Mouse (Mus musculus) spleen, adult 2 months (tissue): ENCODE data around the gene Snx22. TPM values are rescaled to one million over a fixed set of nuclear protein-coding genes. Genes with fewer than 3 reads are reported as not detected.

Experiments used
- DNase-seq, 2 experiments: peaks; one replicate each; pipeline versions ENCODE4 v3.0.0 to v3.0.0-alpha.2; 2012 to 2021; ENCODE audit warnings: low spot score in 2 of 2, low read depth in 1 of 2
- H3K27ac ChIP-seq: fragments of 200-500 bp; 2 replicates; pipeline ENCODE4 v1.5.1; 2012; ENCODE audit warnings: low read length, inconsistent platforms; ENCODE audit not compliant: insufficient read depth
- H3K27me3 ChIP-seq: fragments of 200-500 bp; 2 replicates; pipeline ENCODE4 v1.6.1; 2012; ENCODE audit warnings: mild to moderate bottlenecking, moderate library complexity, low read length, inconsistent platforms; ENCODE audit not compliant: control insufficient read depth, insufficient read depth
- H3K36me3 ChIP-seq: fragments of 200-500 bp; 2 replicates; pipeline ENCODE4 v1.6.1; 2012; ENCODE audit warnings: mild to moderate bottlenecking, low read length, inconsistent platforms; ENCODE audit not compliant: control insufficient read depth, insufficient read depth
- H3K4me1 ChIP-seq: fragments of 200-500 bp; 2 replicates; pipeline ENCODE4 v1.6.1; 2011; ENCODE audit warnings: inconsistent platforms; ENCODE audit not compliant: control insufficient read depth, insufficient read depth, insufficient read length
- H3K4me3 ChIP-seq: fragments of 200-500 bp; 2 replicates; pipeline ENCODE4 v1.5.1; 2011; ENCODE audit warnings: mild to moderate bottlenecking, inconsistent platforms; ENCODE audit not compliant: insufficient read depth, insufficient read length; ENCODE audit errors: extremely low read depth
- CTCF ChIP-seq: fragments of 200-500 bp; IDR thresholded peaks from 2 replicates; pipeline ENCODE4 v1.5.1; 2011; ENCODE audit warnings: mild to moderate bottlenecking, inconsistent platforms; ENCODE audit not compliant: insufficient read depth, insufficient read length, insufficient replicate concordance; ENCODE audit errors: extremely low read depth
- POLR2A ChIP-seq: fragments of 200-500 bp; IDR thresholded peaks from 2 replicates; pipeline ENCODE4 v1.6.1; 2011; ENCODE audit warnings: low read depth, low read length, inconsistent platforms
- WGBS: fragments of 180-500 bp; shearing (Covaris S2); methylation state at CpG from one replicate; pipeline ENCODE4 v1.1.7; 2018; 5-methylcytosine and 5-hydroxymethylcytosine counted together
- polyA plus RNA-seq: library from polyadenylated mRNA; depleted of rRNA; stranded (reverse); fragments of >200 nt; gene quantifications from 2 replicates; pipeline ENCODE4 v1.2.3, GENCODE M21; 2012

The Snx22 gene
- polyA plus RNA-seq, 1 experiment, result 18.7 TPM

DNA sequence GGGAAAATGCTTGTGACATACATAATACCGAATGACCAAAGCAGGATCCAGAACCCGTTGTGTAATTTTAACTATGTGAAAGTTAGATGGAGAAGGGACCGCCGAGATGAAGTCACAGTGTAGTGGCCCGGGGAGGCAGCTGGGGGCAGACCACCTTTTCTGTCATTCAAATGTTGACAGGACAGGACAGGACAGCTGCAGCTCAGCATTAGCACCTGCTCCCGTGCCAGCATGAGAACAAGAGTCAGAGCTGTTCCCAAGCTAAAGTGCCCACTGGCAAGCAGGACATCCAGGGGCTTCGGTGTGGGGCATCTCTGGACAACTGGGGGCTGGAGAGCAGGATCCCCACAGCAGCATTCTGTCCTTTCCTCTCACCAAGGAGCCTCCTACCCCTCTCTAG lies 17.5 kb upstream of the Snx22 start:
- DNase-seq, result no peak
- Histone ChIP-seq H3K27ac (no peak overlapping the region), H3K4me3 (no peak overlapping the region), H3K4me1 (no peaks in the 10 kb centered on the region), H3K36me3 (peaks cover 20% of the 10 kb centered on the region), H3K27me3 (no peaks in the 10 kb centered on the region)
- WGBS, result 95% methylated on average over 7 of the region's 7 CpGs
- no peak for TF ChIP-seq POLR2A
- TF ChIP-seq CTCF, result no peak

DNA sequence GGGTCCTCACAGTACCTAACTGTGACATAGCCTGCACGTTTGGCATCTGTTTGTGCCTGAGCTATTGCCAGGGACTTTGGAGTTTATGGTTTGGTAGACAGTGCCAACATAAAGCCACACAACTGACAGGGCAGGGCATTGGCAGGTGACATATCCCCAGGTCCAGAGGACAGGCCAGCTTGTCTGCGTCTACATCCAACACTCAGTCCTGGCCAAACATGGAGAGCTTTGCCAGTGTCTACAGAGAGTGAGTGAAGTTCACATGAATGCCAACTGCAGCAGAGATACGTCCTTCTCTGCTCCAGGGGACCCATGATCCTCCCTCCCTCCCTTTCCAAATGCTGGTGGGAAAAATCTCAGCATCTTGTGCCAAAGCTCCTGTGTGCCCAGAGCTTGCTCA lies 14.7 kb upstream of the Snx22 start:
- no peaks in the 10 kb centered on the region for H3K27me3 ChIP-seq
- H3K4me3 ChIP-seq, result no peak overlapping the region
- no peak for DNase-seq
- H3K27ac ChIP-seq, result no peak overlapping the region
- H3K4me1 ChIP-seq, result no peaks in the 10 kb centered on the region
- WGBS, result 90% methylated on average over 3 of the region's 3 CpGs
- no peak for TF ChIP-seq POLR2A
- no peak for TF ChIP-seq CTCF
- peaks cover 8% of the 10 kb centered on the region; the same call in 1 of the 2 replicates for H3K36me3 ChIP-seq

DNA sequence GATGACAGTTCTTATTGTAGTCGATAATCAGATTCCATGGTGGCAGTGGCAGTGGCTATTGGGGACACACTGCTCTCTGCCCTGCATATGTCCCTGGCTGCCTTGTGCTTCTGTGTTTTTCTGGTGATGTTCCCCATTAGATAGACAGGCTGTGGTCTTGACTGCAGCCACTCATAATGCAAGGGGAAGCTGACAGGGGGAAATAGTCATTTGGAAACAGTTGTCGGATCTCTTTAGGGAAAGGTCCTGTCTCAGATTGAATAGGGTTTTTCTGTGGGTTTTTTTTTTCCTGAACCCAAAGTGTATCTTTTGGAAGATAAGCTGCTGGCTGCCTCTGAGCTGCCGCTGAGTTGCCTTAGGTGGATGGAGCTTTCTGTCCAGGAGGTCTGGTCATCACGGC lies 12.5 kb upstream of the Snx22 start:
- Histone ChIP-seq H3K27me3 (no peaks in the 10 kb centered on the region), H3K4me1 (no peaks in the 10 kb centered on the region), H3K36me3 (peaks cover 2% of the 10 kb centered on the region; the same call in 1 of the 2 replicates), H3K4me3 (no peak overlapping the region), H3K27ac (no peak overlapping the region)
- WGBS, result 75% methylated on average over 4 of the region's 4 CpGs
- TF ChIP-seq CTCF (no peak), POLR2A (no peak)
- DNase-seq, result no peak

DNA sequence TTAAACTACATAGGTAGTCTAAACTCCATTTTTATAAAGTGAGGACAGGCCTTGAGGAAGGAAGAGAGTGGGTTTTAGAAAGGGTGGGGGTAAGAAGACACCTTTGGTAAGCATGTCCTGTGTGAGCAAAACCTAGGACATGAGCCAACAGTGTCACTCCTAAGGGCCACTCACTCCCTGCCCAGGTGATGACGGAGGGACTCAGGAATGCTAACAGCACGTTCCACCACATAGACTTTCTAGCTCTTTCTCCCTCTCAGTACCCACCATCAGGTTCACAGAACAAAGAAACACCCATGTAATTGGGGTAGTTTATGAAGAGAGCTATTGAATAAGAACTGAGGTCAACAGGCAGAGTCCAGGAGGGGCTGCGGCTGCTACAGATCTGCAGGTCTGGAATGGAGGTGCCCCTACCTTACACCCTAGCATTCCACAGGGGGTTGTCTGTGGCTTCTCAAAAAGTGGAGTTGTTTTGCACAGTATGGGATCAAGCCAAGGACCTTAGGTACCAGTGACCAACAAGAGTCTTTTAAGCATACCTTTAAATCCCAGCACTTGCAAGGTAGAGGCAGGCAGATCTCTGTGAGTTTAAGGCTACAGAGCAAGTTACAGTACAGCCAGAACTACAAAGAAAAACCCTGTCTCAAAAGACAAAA lies 11.4 kb upstream of the Snx22 start:
- H3K36me3 ChIP-seq, result no peaks in the 10 kb centered on the region
- TF ChIP-seq CTCF, result no peak
- 93% methylated on average over 3 of the region's 3 CpGs for WGBS
- DNase-seq, result no peak
- H3K27me3 ChIP-seq, result no peaks in the 10 kb centered on the region
- no peaks in the 10 kb centered on the region for H3K4me1 ChIP-seq
- no peak overlapping the region for H3K27ac ChIP-seq
- no peak overlapping the region for H3K4me3 ChIP-seq

DNA sequence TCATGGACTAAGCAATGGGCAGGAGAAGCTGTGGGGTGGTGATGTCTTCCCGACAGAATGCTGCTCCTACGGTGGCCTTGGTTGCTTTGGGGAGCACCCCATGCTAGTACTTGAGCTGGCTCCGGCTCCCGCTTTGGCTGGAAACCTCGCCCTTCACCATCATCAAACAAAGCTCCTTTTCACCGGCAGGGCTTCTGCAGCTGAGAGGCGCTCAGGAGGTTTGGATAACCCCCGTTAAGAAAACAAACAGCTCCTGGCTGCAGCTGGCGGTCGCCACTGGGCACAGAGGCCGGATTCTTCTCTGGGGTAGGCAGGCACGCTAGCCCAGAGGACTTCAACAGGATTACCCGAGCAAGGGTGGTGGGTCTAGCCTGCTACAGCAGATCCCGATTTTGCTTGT lies 9.0 kb upstream of the Snx22 start:
- WGBS, result 56% methylated on average over 14 of the region's 14 CpGs
- no peaks in the 10 kb centered on the region for H3K36me3 ChIP-seq
- no peak for DNase-seq
- no peak overlapping the region for H3K4me3 ChIP-seq
- H3K27ac ChIP-seq, result no peak overlapping the region
- TF ChIP-seq POLR2A (no peak), CTCF (no peak)
- H3K4me1 ChIP-seq, result no peaks in the 10 kb centered on the region
- no peaks in the 10 kb centered on the region for H3K27me3 ChIP-seq

DNA sequence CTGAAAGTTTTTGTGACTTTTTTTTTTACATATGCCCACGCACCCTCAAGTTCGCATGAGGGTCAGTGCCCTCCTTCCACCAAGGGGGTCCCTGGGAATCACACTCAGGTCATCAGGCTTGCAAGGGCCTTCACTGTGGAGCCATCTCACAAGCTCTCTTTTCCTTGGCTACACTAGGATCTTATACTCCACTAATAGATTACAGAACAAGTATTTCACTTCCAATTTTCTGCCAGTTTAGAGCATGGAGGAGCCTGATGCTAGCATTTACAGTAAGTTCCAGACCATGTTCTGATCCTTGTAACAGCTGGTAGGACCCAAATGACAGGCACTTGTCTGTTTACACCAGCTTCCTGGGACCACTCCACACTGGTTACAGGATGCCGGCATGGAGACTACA lies 8.6 kb upstream of the Snx22 start:
- 82% methylated on average over 3 of the region's 3 CpGs for WGBS
- TF ChIP-seq CTCF, result no peak
- TF ChIP-seq POLR2A, result no peak
- no peak for DNase-seq
- no peaks in the 10 kb centered on the region for H3K27me3 ChIP-seq
- H3K36me3 ChIP-seq, result no peaks in the 10 kb centered on the region
- 0 out of 2 replicates have a peak, but pooled peaks cover 1% of the 10 kb centered on the region for H3K4me1 ChIP-seq
- no peak overlapping the region for H3K4me3 ChIP-seq
- H3K27ac ChIP-seq, result no peak overlapping the region

DNA sequence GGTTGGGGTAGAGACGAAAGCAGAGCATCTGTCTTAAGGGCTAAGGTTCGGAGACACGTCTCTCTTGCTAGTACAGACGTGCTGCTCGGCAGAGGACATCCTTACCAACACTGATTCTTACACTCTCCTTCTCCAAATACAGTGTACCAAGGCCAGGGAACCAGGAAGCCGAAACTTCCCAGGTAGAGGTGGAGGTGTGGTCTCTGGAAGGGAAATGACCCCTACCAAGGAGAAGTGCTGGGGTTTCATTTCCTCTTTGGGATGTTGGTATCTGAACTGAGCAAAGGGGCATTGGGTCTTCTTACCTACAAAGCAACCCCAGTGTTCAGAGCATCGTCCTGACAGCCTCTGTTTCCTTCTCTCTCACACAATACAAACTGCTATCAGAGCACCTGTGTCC lies 3.2 kb upstream of the Snx22 start:
- TF ChIP-seq POLR2A, result no peak
- no peak for TF ChIP-seq CTCF
- H3K27me3 ChIP-seq, result peaks cover 11% of the 10 kb centered on the region
- no peak overlapping the region for H3K27ac ChIP-seq
- DNase-seq, result no peak
- 70% methylated on average over 7 of the region's 7 CpGs for WGBS
- H3K4me3 ChIP-seq, result no peak overlapping the region
- H3K4me1 ChIP-seq, result peaks cover 12% of the 10 kb centered on the region; the same call in 1 of the 2 replicates
- H3K36me3 ChIP-seq, result no peaks in the 10 kb centered on the region
